Mouse (Mus musculus): ENCODE measurements around the gene Spcs2. TPM values are rescaled to one million over a fixed set of nuclear protein-coding genes. Genes with fewer than 3 reads are reported as not detected.

The Spcs2 gene
- total and polyA plus RNA-seq, 3 experiments = 85.1 to 259 (median 148) TPM

- Histone ChIP-seq H3K36me3 (replicated peaks) (no peaks in the 10 kb centered on the region), H3K9me3 (replicated peaks) (no peaks in the 10 kb centered on the region), H3K27me3 (ENCODE audit: insufficient read depth, low read length) (peaks cover 21% of the 10 kb centered on the region), H3K4me3 (ENCODE audit: low read depth, low read length) (no peak overlapping the region), H3K4me1 (ENCODE audit: insufficient read depth, low read depth, low read length) (peaks cover 51% of the 10 kb centered on the region)
- no peak for ATAC-seq (ENCODE audit: extremely low read depth, insufficient number of reproducible peaks, low FRiP score, poor library complexity, severe bottlenecking)
- TF ChIP-seq GATA1 (IDR thresholded peaks at IDR 0.05; ENCODE audit: borderline replicate concordance, low read length) (no peak), POLR2AphosphoS5 (IDR thresholded peaks at IDR 0.05; ENCODE audit: insufficient replicate concordance, low read depth, low read length) (no peak), TAL1 (conservative IDR thresholded peaks at IDR 0.05; ENCODE audit: low read depth, low read length) (no peak), CTCF (IDR thresholded peaks at IDR 0.05; ENCODE audit: low read depth, low read length) (no peak), GATA2 (IDR thresholded peaks at IDR 0.05; ENCODE audit: borderline replicate concordance, low read depth, low read length) (no peak)
- DNase-seq (ENCODE audit: low spot score) = no peak
Measured at GRCm38 (mm10) chr7:99902208-99902607, 38.9 kb upstream of the Spcs2 start.

GRCm38 (mm10) chr7:99896905-99897304 is 33.6 kb upstream of the Spcs2 start:
- Histone ChIP-seq H3K27me3 (ENCODE audit: insufficient read depth, low read length) (peaks cover 45% of the 10 kb centered on the region), H3K4me1 (ENCODE audit: insufficient read depth, low read depth, low read length) (peaks cover 18% of the 10 kb centered on the region), H3K36me3 (replicated peaks) (no peaks in the 10 kb centered on the region), H3K9me3 (replicated peaks) (no peaks in the 10 kb centered on the region), H3K4me3 (ENCODE audit: low read depth, low read length) (no peak overlapping the region)
- DNase-seq (ENCODE audit: low spot score) = no peak
- ATAC-seq (ENCODE audit: extremely low read depth, insufficient number of reproducible peaks, low FRiP score, poor library complexity, severe bottlenecking) = no peak
- TF ChIP-seq GATA1 (IDR thresholded peaks at IDR 0.05; ENCODE audit: borderline replicate concordance, low read length) (no peak), TAL1 (conservative IDR thresholded peaks at IDR 0.05; ENCODE audit: low read depth, low read length) (no peak), POLR2AphosphoS5 (IDR thresholded peaks at IDR 0.05; ENCODE audit: insufficient replicate concordance, low read depth, low read length) (no peak)

GRCm38 (mm10) chr7:99894478-99894877 is 31.2 kb upstream of the Spcs2 start:
- TF ChIP-seq POLR2AphosphoS5 (IDR thresholded peaks at IDR 0.05; ENCODE audit: insufficient replicate concordance, low read depth, low read length) = no peak
- no peak for TF ChIP-seq GATA2 (IDR thresholded peaks at IDR 0.05; ENCODE audit: borderline replicate concordance, low read depth, low read length)
- TF ChIP-seq GATA1 (IDR thresholded peaks at IDR 0.05; ENCODE audit: borderline replicate concordance, low read length) = no peak
- TF ChIP-seq CTCF (IDR thresholded peaks at IDR 0.05; ENCODE audit: low read depth, low read length) = no peak
- TF ChIP-seq TAL1 (conservative IDR thresholded peaks at IDR 0.05; ENCODE audit: low read depth, low read length) = no peak
- no peak for ATAC-seq (ENCODE audit: extremely low read depth, insufficient number of reproducible peaks, low FRiP score, poor library complexity, severe bottlenecking)
- DNase-seq (ENCODE audit: low spot score) = no peak
- H3K4me1 ChIP-seq (ENCODE audit: insufficient read depth, low read depth, low read length) = peaks cover 30% of the 10 kb centered on the region
- H3K9me3 ChIP-seq (replicated peaks) = no peaks in the 10 kb centered on the region
- H3K36me3 ChIP-seq (replicated peaks) = no peaks in the 10 kb centered on the region
- no peak overlapping the region for H3K4me3 ChIP-seq (ENCODE audit: low read depth, low read length)
- peaks cover 38% of the 10 kb centered on the region for H3K27me3 ChIP-seq (ENCODE audit: insufficient read depth, low read length)

GRCm38 (mm10) chr7:99893967-99894366 is 30.7 kb upstream of the Spcs2 start:
- Histone ChIP-seq H3K9me3 (replicated peaks) (no peaks in the 10 kb centered on the region), H3K27me3 (ENCODE audit: insufficient read depth, low read length) (peaks cover 39% of the 10 kb centered on the region), H3K4me3 (ENCODE audit: low read depth, low read length) (no peak overlapping the region), H3K4me1 (ENCODE audit: insufficient read depth, low read depth, low read length) (peaks cover 34% of the 10 kb centered on the region), H3K36me3 (replicated peaks) (no peaks in the 10 kb centered on the region)
- no peak for ATAC-seq (ENCODE audit: extremely low read depth, insufficient number of reproducible peaks, low FRiP score, poor library complexity, severe bottlenecking)
- DNase-seq (ENCODE audit: low spot score) = no peak
- TF ChIP-seq CTCF (IDR thresholded peaks at IDR 0.05; ENCODE audit: low read depth, low read length) (no peak), GATA1 (IDR thresholded peaks at IDR 0.05; ENCODE audit: borderline replicate concordance, low read length) (no peak), TAL1 (conservative IDR thresholded peaks at IDR 0.05; ENCODE audit: low read depth, low read length) (no peak), POLR2AphosphoS5 (IDR thresholded peaks at IDR 0.05; ENCODE audit: insufficient replicate concordance, low read depth, low read length) (no peak), GATA2 (IDR thresholded peaks at IDR 0.05; ENCODE audit: borderline replicate concordance, low read depth, low read length) (no peak)

GRCm38 (mm10) chr7:99892351-99892750 is 29.1 kb upstream of the Spcs2 start:
- Histone ChIP-seq H3K4me3 (ENCODE audit: low read depth, low read length) (no peak overlapping the region), H3K36me3 (replicated peaks) (no peaks in the 10 kb centered on the region), H3K27me3 (ENCODE audit: insufficient read depth, low read length) (peaks cover 33% of the 10 kb centered on the region), H3K4me1 (ENCODE audit: insufficient read depth, low read depth, low read length) (peaks cover 39% of the 10 kb centered on the region), H3K9me3 (replicated peaks) (no peaks in the 10 kb centered on the region)
- no peak for DNase-seq (ENCODE audit: low spot score)
- TF ChIP-seq CTCF (IDR thresholded peaks at IDR 0.05; ENCODE audit: low read depth, low read length) (no peak), POLR2AphosphoS5 (IDR thresholded peaks at IDR 0.05; ENCODE audit: insufficient replicate concordance, low read depth, low read length) (no peak), TAL1 (conservative IDR thresholded peaks at IDR 0.05; ENCODE audit: low read depth, low read length) (no peak), GATA2 (IDR thresholded peaks at IDR 0.05; ENCODE audit: borderline replicate concordance, low read depth, low read length) (no peak), GATA1 (IDR thresholded peaks at IDR 0.05; ENCODE audit: borderline replicate concordance, low read length) (no peak)
- no peak for ATAC-seq (ENCODE audit: extremely low read depth, insufficient number of reproducible peaks, low FRiP score, poor library complexity, severe bottlenecking)

GRCm38 (mm10) chr7:99891471-99891870 is 28.2 kb upstream of the Spcs2 start:
- no peak for DNase-seq (ENCODE audit: low spot score)
- H3K36me3 ChIP-seq (replicated peaks) = no peaks in the 10 kb centered on the region
- ATAC-seq (ENCODE audit: extremely low read depth, insufficient number of reproducible peaks, low FRiP score, poor library complexity, severe bottlenecking) = no peak
- no peak overlapping the region for H3K4me3 ChIP-seq (ENCODE audit: low read depth, low read length)
- TF ChIP-seq GATA1 (IDR thresholded peaks at IDR 0.05; ENCODE audit: borderline replicate concordance, low read length) (no peak), POLR2AphosphoS5 (IDR thresholded peaks at IDR 0.05; ENCODE audit: insufficient replicate concordance, low read depth, low read length) (no peak), GATA2 (IDR thresholded peaks at IDR 0.05; ENCODE audit: borderline replicate concordance, low read depth, low read length) (no peak), CTCF (IDR thresholded peaks at IDR 0.05; ENCODE audit: low read depth, low read length) (no peak)
- peaks cover 24% of the 10 kb centered on the region for H3K27me3 ChIP-seq (ENCODE audit: insufficient read depth, low read length)
- H3K4me1 ChIP-seq (ENCODE audit: insufficient read depth, low read depth, low read length) = peaks cover 39% of the 10 kb centered on the region
- H3K9me3 ChIP-seq (replicated peaks) = no peaks in the 10 kb centered on the region
